Mouse (Mus musculus): ENCODE data around the gene Pmpca.
"Not testable (repeated sequence)": the region's sequence is repeated elsewhere in the genome, so short reads cannot be mapped to it uniquely, and the experiment has no call there.

Pmpca gene

DNA sequence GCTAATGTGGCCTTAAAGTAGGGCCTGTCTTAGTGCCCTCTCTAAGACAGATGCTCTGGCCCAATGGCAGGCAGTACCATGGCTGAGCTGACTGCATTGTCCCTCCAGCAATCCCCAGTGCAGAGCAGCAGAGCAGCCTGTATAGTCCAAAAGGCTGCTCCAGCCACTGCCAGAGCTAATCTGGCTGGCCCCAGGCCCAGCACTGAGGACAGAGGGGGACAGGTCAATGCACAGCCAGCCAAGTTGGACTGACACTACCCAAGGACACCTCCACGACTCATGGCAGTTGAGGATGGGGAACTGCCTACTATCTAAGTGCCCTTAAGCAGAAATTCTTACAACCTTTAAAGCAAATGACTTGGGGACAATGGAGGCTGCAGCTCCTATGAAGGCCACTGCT lies 20.6 kb upstream of the Pmpca start:
- DNase-seq (ENCODE audit: low read depth, low spot score), result no peak

DNA sequence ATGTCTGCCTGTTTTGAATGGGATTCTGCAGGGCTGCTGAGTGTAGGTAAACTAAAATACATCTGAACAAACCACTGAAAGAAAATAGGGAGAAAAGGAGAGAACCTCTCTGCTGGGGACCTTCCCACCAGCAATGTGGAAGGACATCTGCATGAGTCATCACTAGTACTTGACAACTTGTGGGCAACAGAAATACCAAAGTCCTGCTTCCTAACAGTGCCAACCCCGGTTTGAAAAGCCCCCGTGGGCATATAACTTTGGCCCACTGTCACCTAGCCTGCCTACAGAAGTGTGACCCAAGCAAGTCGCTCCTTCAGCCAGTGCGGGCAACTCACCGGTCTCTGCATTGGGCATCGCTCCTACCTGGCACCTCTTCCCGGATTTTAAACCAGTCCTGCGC lies 16.7 kb upstream of the Pmpca start:
- no peak for DNase-seq (ENCODE audit: low read depth, low spot score)

DNA sequence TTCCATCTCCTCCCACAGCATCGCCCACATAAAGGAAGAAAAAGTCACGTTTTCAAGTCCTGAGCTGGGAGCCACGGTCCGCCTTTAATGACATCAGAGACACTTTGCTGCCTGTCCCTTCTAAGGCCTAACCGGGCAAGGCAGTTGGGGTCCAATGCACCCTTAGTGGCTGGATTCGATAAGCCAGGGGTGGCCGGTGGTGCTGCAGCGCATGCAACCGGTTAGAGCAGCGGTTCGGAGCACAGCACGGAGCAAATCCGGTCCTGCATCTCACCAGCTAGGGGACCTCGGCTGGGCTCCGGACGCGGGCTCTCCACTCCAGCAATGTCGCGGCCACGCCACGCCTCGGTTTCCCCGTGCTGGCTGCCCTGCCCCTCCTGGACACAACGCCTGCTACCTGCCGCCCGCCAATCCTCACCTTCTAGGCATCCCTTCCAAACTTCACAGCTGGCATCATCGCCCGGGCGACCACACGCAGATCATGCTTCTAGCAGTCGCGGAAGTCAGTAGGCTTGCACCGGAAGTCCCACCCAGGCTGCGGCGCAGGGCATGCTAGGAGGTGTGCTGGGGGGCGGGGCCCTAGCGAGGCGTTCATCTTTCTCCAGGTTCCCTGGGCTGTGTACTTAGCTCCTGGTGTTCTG lies 8.9 kb upstream of the Pmpca start, which contains the start of gene Snapc4:
Gene Snapc4, minus strand, starts transcription at position 523 of the 641 bp plus-strand sequence.
- DNase-seq (ENCODE audit: low read depth, low spot score), result peak; percentile 75

DNA sequence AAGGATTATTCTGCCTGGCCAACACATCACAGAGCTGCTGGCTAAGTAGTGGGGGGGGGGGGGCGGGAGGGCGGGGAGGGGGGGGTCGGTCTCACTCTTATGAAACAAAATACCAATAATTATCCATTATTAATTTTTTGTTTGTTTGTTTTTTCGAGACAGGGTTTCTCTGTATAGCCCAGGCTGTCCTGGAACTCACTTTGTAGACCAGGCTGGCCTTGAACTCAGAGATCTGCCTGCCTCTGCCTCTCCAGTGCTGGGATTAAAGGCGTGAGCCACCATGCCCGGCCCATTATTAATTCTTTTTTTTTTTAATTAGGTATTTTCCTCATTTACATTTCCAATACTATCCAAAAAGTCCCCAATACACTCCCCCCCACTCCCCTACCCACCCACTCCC lies 8.3 kb upstream of the Pmpca start:
- not testable (repeated sequence) for DNase-seq (ENCODE audit: low read depth, low spot score)

DNA sequence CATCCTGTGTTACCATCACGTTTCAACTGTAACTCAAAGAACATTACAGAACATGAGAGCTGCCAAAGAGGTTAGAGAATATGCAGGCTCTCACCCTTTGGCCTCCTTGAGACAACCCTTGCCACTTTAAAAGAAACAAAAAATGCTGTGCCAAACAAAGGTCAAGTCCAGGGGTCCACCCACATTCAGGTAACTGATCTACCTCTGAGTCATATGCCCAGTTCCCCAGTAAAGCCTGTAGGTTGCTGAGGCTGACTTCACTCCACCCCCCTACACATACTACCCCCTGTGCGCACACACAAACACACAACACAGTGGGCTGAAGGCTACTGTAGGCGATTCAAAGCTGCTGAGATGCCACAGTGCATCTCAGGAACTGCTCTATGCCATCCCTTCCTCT lies 1.4 kb upstream of the Pmpca start:
- DNase-seq (ENCODE audit: low read depth, low spot score), result no peak

DNA sequence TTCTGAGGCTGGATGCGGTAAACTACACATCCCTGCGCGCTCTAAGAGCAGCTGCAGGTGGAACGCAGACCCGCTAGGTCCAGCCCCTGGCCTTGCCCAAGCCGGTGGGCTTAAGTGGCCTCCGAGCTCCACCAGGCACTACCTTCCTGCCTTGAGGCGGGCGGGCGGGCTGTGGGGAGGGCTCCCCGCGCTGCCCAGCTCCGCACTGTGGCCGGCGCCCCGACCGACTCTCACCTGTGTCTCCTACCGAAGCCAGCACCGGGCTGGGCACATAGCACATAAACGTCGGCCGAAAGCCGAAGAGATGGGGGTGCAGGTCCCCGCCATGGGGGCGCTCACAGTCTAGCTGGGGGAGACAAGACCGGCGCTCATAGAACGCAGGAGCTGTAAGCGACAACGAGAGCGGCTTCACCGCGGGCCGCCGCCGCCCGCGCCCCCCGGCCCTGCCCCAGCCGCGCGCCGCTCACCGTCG lies 421 bp upstream of the Pmpca start:
- DNase-seq (ENCODE audit: low read depth, low spot score), result no peak

DNA sequence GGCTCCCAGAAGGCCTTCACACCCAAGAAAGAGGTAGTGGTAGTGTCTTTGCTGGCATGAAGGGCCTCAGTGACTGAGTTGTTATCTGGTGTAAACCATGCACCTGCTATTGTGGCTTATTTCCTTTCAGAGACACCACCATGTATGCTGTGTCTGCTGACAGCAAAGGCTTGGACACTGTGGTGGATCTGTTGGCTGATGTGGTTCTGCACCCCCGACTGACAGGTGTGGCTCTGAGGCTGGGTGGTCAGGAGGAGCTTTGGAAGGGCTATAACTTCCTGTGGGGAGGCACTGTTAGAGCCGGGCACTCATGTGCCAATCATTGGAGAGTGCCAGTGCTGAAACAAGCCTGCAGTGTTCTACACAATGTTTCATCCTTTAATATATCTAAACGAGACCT lies 1.8 kb downstream of the Pmpca start:
- no peak for DNase-seq (ENCODE audit: low read depth, low spot score)

DNA sequence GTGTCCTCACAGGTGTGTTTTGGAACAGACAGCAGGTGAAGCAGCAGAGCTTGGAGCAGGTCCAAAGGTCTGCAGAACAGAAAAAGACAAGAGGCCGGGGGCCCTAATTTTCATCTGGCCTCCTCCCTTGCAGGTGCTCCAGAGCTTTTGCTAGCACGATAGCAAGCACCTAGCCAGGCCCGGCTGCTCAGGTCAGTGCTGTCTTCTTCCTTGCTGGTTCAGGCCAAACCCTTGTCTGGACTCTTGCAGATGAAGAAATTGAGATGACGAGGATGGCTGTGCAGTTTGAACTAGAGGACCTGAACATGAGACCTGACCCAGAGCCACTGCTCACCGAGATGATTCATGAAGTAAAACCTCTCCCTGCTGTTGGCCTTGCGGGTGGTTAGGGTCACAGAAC lies 2.5 kb downstream of the Pmpca start:
- DNase-seq (ENCODE audit: low read depth, low spot score), result no peak

DNA sequence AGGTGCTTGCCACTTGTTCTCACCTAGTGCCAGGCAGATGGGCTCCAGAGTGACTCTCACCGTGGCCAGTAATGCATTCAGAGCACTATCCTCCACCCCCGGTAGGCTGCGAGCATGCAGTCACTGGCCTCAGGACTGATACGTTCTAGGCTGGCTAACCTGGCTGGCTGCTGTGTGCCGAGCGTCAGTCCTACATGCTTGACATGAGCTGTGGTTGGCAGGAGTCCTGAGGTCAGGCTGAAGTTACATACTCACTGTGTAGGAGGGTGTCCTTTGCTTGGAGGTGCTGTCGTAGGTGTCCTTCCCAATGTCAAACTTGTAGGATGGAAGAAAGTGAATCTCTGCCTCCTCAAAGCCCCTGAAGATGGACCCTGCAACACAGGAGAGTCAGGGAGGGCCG lies 9.8 kb downstream of the Pmpca start:
- DNase-seq (ENCODE audit: low read depth, low spot score), result no peak

DNA sequence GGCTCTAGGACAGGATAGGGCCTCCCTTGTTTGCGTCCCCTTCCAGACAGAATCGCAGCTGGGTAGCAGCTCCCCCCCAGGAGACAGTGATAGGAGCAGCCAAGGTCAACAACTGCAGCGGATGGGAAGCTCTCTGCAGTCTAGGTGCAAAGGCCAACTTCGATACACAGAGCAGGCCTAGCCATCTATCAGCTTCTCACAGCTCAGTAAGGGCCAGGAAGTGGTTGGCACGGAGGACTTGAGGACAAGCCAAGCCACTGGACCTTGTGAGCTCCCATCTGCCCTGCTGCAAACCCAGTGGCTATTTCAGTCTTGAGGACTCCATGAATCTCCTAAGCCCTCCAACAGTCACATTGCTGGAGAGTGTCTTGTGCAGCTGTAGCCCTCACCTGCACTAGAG lies 10.5 kb downstream of the Pmpca start:
- DNase-seq (ENCODE audit: low read depth, low spot score), result no peak

DNA sequence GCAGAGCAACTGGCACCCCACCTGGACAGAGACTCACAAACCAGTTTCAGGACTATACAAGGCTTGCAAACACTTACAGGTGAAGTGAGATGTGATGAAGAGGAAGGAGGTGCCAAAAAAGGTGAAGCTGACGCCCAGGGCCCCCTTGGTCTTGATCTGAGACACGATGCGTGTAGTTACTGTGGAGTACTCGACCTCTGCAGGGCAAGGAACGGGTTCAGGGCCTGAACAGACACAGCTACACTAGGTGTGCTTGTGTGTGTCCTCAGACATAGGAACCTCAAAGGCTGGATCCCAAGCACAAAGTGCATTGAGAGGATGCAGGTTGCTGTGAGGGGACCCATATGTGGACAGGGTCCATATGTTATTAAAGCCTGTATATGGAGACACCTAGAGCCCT lies 11.2 kb downstream of the Pmpca start:
- no peak for DNase-seq (ENCODE audit: low read depth, low spot score)

DNA sequence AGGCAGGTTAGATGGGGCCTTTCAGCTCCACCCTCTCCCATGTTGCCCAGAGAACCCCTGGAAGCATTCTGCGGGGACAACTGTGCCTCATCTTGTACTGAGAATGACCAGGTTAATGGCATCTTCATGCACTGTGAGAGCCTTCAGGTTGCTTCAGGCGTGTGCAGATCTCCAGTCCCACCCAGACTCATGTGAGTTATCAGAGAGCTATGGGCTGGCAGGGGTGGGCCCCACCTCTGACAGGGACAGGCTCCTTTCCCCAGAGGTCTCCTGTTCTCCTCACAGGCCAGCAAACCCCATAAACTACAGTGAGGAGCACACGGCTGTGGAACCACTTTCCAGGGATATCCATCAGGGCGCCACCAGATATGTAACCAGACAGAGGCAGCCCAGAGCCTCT lies 11.9 kb downstream of the Pmpca start:
- no peak for DNase-seq (ENCODE audit: low read depth, low spot score)

DNA sequence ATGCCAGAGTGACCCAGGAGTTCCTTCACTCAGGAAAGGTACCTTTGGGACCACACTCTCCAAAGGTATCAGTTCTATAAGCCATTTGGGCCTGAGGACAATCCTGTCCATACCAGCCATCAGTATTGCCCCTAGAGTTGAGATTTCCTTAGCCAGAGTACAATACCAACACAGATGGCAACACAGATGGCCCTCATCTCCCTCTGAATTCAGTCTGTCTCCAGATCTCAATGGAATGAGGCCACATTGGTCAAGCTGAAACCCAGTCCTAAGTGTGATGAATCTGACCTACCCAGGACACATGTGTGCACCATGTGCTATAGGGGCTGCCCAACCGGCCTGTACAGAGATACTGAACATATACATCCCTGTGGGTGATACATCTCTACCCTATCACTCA lies 13.1 kb downstream of the Pmpca start:
- no peak for DNase-seq (ENCODE audit: low read depth, low spot score)

DNA sequence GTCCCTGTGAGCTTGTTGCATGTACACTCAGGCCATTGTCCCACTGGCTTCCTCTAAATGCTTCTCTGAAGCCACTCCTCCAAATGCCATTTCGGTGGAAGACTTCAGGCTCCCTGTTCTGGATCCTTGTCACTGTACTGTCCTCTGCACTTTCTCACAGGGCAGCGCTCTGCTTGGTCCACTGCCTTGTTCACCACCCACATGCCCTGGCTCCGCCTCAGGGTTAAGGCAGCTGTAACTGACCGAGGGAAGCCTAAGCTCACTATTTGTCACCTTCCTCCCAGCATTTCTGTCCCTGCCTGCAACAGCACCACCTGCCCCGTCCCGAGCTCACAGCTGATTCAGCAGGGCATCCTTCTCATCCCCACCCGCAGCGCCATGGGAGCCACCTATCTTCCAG lies 14.2 kb downstream of the Pmpca start:
- DNase-seq (ENCODE audit: low read depth, low spot score), result no peak

DNA sequence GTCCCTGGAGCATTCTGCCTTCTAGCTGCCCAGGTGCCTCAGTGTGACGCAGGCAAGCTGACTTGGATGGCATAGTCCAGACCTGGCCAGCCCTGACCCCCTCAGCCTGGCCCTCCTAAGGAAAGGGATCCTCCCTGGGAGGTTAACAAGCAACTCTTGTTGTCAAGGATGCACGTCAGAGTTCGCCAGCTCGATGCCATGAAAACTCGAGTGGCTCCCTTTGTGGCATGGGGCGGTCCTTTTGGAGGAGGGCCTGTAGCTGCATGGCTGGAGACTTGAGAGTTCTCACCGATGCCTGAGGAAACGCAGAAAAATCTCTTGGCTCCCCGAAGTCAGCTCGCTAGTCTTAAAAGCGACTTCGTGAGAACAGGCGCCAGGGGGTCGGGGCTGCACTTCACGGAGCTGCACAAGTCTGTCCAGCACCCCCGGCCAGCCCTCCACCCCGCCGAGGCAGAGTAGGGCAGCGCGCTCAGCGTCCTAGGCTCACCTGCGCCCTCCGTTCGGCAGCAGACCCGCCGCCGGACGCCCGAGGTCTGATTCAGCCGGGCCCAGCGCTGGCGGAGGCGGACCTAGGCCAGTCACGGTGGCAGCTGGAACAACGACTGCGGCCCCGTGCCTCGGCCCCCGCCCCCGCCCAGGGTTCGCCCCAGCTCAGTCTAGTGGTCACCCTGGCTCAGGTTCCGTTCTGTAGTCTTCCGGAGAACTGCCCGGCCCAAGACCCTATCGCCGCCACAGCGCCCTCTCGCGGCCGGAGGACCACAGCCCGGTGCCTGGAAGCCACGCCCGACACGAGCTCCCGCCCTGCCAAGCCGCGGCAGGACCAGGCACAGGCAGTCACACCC lies 19.6 kb downstream of the Pmpca start, which contains the start of gene Inpp5e:
Gene Inpp5e, minus strand, starts transcription at position 689 of the 842 bp plus-strand sequence.
- peak; percentile 93 for DNase-seq (ENCODE audit: low read depth, low spot score)

DNA sequence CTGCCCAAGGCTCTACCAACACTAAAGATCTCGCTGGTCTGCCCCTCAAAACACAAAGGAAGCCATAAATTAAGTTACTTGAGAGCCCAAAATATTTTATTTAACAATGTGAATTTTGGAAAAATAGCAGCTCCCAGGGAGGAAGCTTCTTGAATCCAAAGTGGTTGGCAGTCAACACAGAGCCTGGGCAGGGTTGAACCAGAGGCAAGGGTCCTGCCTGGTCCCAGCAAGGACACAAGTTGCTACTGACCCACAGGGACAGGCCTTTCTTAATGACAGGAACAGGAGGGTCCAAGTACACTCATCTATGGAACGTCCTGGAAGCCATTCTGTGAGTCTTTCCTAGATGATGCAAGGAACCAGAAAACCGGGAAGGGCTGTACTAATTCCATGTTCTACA lies 20.2 kb downstream of the Pmpca start:
- DNase-seq (ENCODE audit: low read depth, low spot score), result no peak

DNA sequence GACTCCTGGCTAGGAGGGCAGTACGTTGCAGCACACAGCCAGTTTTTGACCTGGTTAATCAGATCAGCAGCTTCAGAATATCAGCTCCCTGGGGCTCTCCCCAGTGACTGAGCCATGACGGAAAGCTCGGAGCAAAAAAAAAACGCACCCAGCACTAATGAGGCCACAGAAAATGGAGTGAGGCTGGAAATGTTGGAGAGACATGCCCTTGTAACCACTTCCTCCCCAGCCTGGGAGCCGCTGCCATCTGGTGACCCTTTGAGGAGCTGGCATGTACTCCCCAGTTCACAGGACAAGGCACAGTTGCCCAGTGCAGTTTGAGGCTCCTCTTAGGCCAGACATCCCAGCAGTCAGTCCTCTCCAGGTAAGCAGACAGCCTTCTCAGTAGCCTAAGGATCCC lies 21.0 kb downstream of the Pmpca start:
- DNase-seq (ENCODE audit: low read depth, low spot score), result no peak

DNA sequence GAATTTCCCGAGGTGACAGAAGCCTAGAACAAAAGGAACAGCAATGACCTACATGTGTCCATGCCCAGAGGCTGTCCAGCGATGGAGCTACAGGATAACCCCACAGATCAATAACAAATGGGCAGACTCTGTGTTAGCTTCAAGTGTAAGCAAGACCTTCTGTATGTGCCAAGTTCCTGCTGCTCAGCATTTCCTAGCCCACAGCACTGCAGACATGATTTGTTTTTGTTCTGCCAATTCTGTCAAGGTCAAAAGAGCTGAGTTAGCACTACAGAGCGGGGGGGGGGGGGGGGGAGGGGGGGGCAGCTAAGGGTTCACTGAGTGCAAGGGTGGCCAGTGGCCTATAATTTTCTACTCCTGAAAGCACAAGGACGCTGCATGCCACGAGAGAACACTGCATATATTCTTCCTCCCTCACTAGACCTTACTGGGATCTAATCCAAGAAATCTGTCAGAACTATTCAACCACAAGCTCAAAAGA lies 21.8 kb downstream of the Pmpca start:
- no peak for DNase-seq (ENCODE audit: low read depth, low spot score)

DNA sequence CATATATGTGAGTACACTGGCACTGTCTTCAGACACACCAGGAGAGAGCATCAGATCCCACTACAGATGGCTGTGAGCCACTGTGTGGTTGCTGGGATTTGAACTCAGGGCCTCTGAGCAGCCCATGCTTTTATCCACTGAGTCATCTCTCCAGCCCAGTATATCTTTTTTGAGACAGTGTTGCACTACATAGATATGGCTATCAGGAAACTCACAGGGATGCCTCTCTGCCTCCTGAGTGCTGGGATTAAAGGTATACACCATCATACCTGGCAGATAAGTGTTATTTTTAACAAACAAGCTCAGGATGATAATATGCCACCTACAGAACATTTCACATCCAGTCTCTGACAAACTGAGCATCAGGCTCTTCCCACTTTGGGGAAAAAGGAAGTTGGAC lies 27.9 kb downstream of the Pmpca start:
- no peak for DNase-seq (ENCODE audit: low read depth, low spot score)

DNA sequence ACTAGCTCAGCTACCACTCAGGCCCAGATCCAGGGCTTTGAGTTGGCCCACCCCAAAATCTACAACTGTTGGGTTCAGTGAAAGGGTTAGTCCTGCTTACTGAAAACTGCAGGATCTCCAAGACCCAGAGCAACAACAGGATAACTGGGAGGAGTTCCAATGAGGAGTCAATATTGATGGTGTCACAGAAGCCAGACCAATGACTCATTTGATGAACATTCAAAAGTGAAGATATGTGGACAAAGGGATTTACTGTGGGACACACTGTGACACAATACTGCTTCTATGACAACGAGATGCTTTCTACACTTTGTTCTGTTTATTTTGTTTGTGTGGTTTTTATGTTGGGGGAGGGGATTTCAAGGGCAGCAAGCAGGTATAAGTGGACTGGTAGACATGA lies 29.0 kb downstream of the Pmpca start:
- no peak for DNase-seq (ENCODE audit: low read depth, low spot score)

DNA sequence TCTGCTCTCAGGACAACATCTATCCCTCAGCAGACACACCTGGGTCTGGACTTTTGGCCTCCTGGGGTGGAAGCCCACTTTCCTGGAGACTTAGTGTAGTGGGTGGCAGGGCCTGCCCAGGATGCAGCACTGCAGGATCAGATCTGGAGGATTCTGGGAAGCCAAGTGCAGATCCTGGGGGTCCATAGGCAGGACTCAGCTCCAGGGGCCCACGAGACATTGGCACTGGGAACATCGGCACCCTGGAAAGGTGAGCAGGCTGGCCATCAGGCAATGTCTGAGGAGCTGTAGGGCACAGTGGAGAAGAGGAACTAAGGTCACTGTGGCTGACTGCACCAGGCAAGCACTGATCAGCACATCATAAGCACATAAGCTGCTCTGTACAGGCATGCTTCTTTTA lies 32.8 kb downstream of the Pmpca start:
- DNase-seq (ENCODE audit: low read depth, low spot score), result no peak

DNA sequence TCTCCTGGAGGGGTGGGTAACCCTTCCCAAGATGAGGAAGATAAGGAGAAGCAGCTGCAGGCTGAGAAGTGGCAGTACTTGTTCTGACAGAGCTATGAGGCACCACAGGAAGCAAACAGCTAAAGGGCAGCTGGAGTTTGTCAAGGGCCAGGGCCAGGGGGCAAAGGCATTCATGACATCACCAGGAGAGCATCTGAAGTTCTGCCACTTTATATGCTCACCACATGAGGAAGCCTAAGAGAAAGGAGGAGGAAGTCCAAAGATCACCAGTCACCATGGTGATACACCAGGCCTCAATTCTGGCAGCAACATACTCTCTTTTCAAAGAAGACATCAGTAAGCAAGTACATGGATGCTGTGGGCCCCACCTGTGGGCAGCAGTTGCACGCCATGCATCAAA lies 33.9 kb downstream of the Pmpca start:
- DNase-seq (ENCODE audit: low read depth, low spot score), result no peak

DNA sequence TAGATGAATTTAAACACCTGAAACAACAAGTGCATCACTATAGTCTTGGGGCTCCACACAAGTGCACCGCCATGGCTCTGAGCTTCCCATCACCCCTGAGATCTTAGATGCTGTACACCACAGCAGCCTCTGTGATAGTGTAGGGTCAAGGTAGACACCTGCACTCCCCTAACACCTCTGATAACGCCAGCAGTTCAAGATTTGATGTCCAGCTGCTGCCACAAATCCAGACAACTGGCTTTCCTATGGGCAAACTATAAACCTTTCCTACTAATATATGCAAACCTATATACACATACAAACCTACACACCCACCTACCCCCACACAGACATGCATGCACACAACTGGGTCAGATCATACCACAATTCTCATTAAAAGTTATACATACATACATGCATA lies 35.4 kb downstream of the Pmpca start:
- no peak for DNase-seq (ENCODE audit: low read depth, low spot score)
